Mouse (Mus musculus): ENCODE results near the gene Scn1b. TPM values are rescaled to one million over a fixed set of nuclear protein-coding genes. Genes with fewer than 3 reads are reported as not detected.

Scn1b gene
- polyA plus RNA-seq, 1 experiment from 2014 or later = 3.0 TPM

- Histone ChIP-seq H3K4me1 (ENCODE audit: control insufficient read depth, insufficient read depth, low read length) (no peaks in the 10 kb centered on the region), H3K4me2 (no peak overlapping the region), H3K27me3 (ENCODE audit: control insufficient read depth, insufficient read depth, low read length) (no peaks in the 10 kb centered on the region; the same call in 1 of the 2 replicates), H3K9ac (ENCODE audit: low read depth, low read length) (no peak overlapping the region), H3K36me3 (ENCODE audit: control insufficient read depth, insufficient read depth, low read length) (no peaks in the 10 kb centered on the region), H3K27ac (ENCODE audit: low read depth, low read length) (no peak overlapping the region), H3K9me3 (replicated peaks; ENCODE audit: control insufficient read depth, low read length) (no peaks in the 10 kb centered on the region), H3K4me3 (ENCODE audit: low read depth, low read length) (no peak overlapping the region)
- ATAC-seq (replicated peaks; ENCODE audit: insufficient number of reproducible peaks, low FRiP score, low TSS enrichment) = no peak
These were observed 44.7 kb downstream of the Scn1b start for GRCm38 (mm10) chr7:31082106-31082505.

GRCm38 (mm10) chr7:31081106-31081505, 45.7 kb downstream of the Scn1b start:
- Histone ChIP-seq H3K4me3 (ENCODE audit: low read depth, low read length) (no peak overlapping the region), H3K4me1 (ENCODE audit: control insufficient read depth, insufficient read depth, low read length) (no peaks in the 10 kb centered on the region), H3K9ac (ENCODE audit: low read depth, low read length) (no peak overlapping the region), H3K9me3 (replicated peaks; ENCODE audit: control insufficient read depth, low read length) (no peaks in the 10 kb centered on the region), H3K4me2 (no peak overlapping the region), H3K36me3 (ENCODE audit: control insufficient read depth, insufficient read depth, low read length) (no peaks in the 10 kb centered on the region), H3K27me3 (ENCODE audit: control insufficient read depth, insufficient read depth, low read length) (no peaks in the 10 kb centered on the region; the same call in 1 of the 2 replicates), H3K27ac (ENCODE audit: low read depth, low read length) (no peak overlapping the region)
- 37% methylated on average over 1 of the region's 1 CpGs for WGBS (ENCODE audit: insufficient replicate concordance)
- ATAC-seq (replicated peaks; ENCODE audit: insufficient number of reproducible peaks, low FRiP score, low TSS enrichment) = no peak

GRCm38 (mm10) chr7:31080611-31081010, 46.2 kb downstream of the Scn1b start:
- no peaks in the 10 kb centered on the region for H3K36me3 ChIP-seq (ENCODE audit: control insufficient read depth, insufficient read depth, low read length)
- no peak overlapping the region for H3K9ac ChIP-seq (ENCODE audit: low read depth, low read length)
- H3K27ac ChIP-seq (ENCODE audit: low read depth, low read length) = no peak overlapping the region
- WGBS (ENCODE audit: insufficient replicate concordance) = 56% methylated on average over 3 of the region's 3 CpGs
- no peaks in the 10 kb centered on the region for H3K9me3 ChIP-seq (replicated peaks; ENCODE audit: control insufficient read depth, low read length)
- H3K27me3 ChIP-seq (ENCODE audit: control insufficient read depth, insufficient read depth, low read length) = no peaks in the 10 kb centered on the region; the same call in 1 of the 2 replicates
- H3K4me3 ChIP-seq (ENCODE audit: low read depth, low read length) = no peak overlapping the region
- ATAC-seq (replicated peaks; ENCODE audit: insufficient number of reproducible peaks, low FRiP score, low TSS enrichment) = no peak
- no peak overlapping the region for H3K4me2 ChIP-seq
- H3K4me1 ChIP-seq (ENCODE audit: control insufficient read depth, insufficient read depth, low read length) = no peaks in the 10 kb centered on the region

GRCm38 (mm10) chr7:31079670-31080069, 47.1 kb downstream of the Scn1b start:
- no peak for ATAC-seq (replicated peaks; ENCODE audit: insufficient number of reproducible peaks, low FRiP score, low TSS enrichment)
- Histone ChIP-seq H3K9me3 (replicated peaks; ENCODE audit: control insufficient read depth, low read length) (no peaks in the 10 kb centered on the region), H3K4me1 (ENCODE audit: control insufficient read depth, insufficient read depth, low read length) (no peaks in the 10 kb centered on the region), H3K27me3 (ENCODE audit: control insufficient read depth, insufficient read depth, low read length) (no peaks in the 10 kb centered on the region; the same call in 1 of the 2 replicates), H3K4me2 (no peak overlapping the region), H3K36me3 (ENCODE audit: control insufficient read depth, insufficient read depth, low read length) (no peaks in the 10 kb centered on the region), H3K4me3 (ENCODE audit: low read depth, low read length) (no peak overlapping the region), H3K9ac (ENCODE audit: low read depth, low read length) (no peak overlapping the region), H3K27ac (ENCODE audit: low read depth, low read length) (no peak overlapping the region)
- 87% methylated on average over 8 of the region's 8 CpGs for WGBS (ENCODE audit: insufficient replicate concordance)

- H3K4me3 ChIP-seq (ENCODE audit: low read depth, low read length) = no peak overlapping the region
- no peak overlapping the region for H3K4me2 ChIP-seq
- ATAC-seq (replicated peaks; ENCODE audit: insufficient number of reproducible peaks, low FRiP score, low TSS enrichment) = 0 out of 2 replicates have a peak, but pooled peaks have one; percentile 25
- no peaks in the 10 kb centered on the region for H3K36me3 ChIP-seq (ENCODE audit: control insufficient read depth, insufficient read depth, low read length)
- no peaks in the 10 kb centered on the region; the same call in 1 of the 2 replicates for H3K27me3 ChIP-seq (ENCODE audit: control insufficient read depth, insufficient read depth, low read length)
- 32% methylated on average over 5 of the region's 5 CpGs for WGBS (ENCODE audit: insufficient replicate concordance)
- no peaks in the 10 kb centered on the region for H3K9me3 ChIP-seq (replicated peaks; ENCODE audit: control insufficient read depth, low read length)
- no peaks in the 10 kb centered on the region for H3K4me1 ChIP-seq (ENCODE audit: control insufficient read depth, insufficient read depth, low read length)
- H3K27ac ChIP-seq (ENCODE audit: low read depth, low read length) = no peak overlapping the region
- H3K9ac ChIP-seq (ENCODE audit: low read depth, low read length) = no peak overlapping the region
These were observed 48.8 kb downstream of the Scn1b start for GRCm38 (mm10) chr7:31077885-31078445.

- Histone ChIP-seq H3K4me1 (ENCODE audit: control insufficient read depth, insufficient read depth, low read length) (no peaks in the 10 kb centered on the region), H3K9ac (ENCODE audit: low read depth, low read length) (no peak overlapping the region), H3K36me3 (ENCODE audit: control insufficient read depth, insufficient read depth, low read length) (no peaks in the 10 kb centered on the region), H3K27me3 (ENCODE audit: control insufficient read depth, insufficient read depth, low read length) (no peaks in the 10 kb centered on the region; the same call in 1 of the 2 replicates), H3K4me3 (ENCODE audit: low read depth, low read length) (no peak overlapping the region), H3K9me3 (replicated peaks; ENCODE audit: control insufficient read depth, low read length) (no peaks in the 10 kb centered on the region), H3K4me2 (no peak overlapping the region), H3K27ac (ENCODE audit: low read depth, low read length) (no peak overlapping the region)
- no peak for ATAC-seq (replicated peaks; ENCODE audit: insufficient number of reproducible peaks, low FRiP score, low TSS enrichment)
- WGBS (ENCODE audit: insufficient replicate concordance) = 56% methylated on average over 6 of the region's 6 CpGs
These were observed 49.3 kb downstream of the Scn1b start for GRCm38 (mm10) chr7:31077470-31077869.

GRCm38 (mm10) chr7:31076492-31076891, 50.3 kb downstream of the Scn1b start, which contains the start of gene Fxyd3:
TSS of gene Fxyd3 (minus strand) at chr7:31076704.
- 43% methylated on average over 5 of the region's 5 CpGs for WGBS (ENCODE audit: insufficient replicate concordance)
- H3K27me3 ChIP-seq (ENCODE audit: control insufficient read depth, insufficient read depth, low read length) = no peaks in the 10 kb centered on the region; the same call in 1 of the 2 replicates
- ATAC-seq (replicated peaks; ENCODE audit: insufficient number of reproducible peaks, low FRiP score, low TSS enrichment) = no peak
- no peak within 1 kb of the TSS for H3K4me3 ChIP-seq (ENCODE audit: low read depth, low read length)
- H3K9me3 ChIP-seq (replicated peaks; ENCODE audit: control insufficient read depth, low read length) = no peaks in the 10 kb centered on the region
- no peak within 1 kb of the TSS for H3K9ac ChIP-seq (ENCODE audit: low read depth, low read length)
- no peaks in the 10 kb centered on the region for H3K4me1 ChIP-seq (ENCODE audit: control insufficient read depth, insufficient read depth, low read length)
- no peak within 1 kb of the TSS for H3K27ac ChIP-seq (ENCODE audit: low read depth, low read length)
- H3K4me2 ChIP-seq = no peak within 1 kb of the TSS
- no peaks in the 10 kb centered on the region for H3K36me3 ChIP-seq (ENCODE audit: control insufficient read depth, insufficient read depth, low read length)

- 76% methylated on average over 5 of the region's 5 CpGs for WGBS (ENCODE audit: insufficient replicate concordance)
- Histone ChIP-seq H3K4me3 (ENCODE audit: low read depth, low read length) (no peak overlapping the region), H3K27me3 (ENCODE audit: control insufficient read depth, insufficient read depth, low read length) (peaks cover 2% of the 10 kb centered on the region; the same call in 1 of the 2 replicates), H3K4me2 (no peak overlapping the region), H3K27ac (ENCODE audit: low read depth, low read length) (no peak overlapping the region), H3K9me3 (replicated peaks; ENCODE audit: control insufficient read depth, low read length) (no peaks in the 10 kb centered on the region), H3K4me1 (ENCODE audit: control insufficient read depth, insufficient read depth, low read length) (no peaks in the 10 kb centered on the region; the same call in 1 of the 2 replicates), H3K9ac (ENCODE audit: low read depth, low read length) (no peak overlapping the region), H3K36me3 (ENCODE audit: control insufficient read depth, insufficient read depth, low read length) (no peaks in the 10 kb centered on the region)
- ATAC-seq (replicated peaks; ENCODE audit: insufficient number of reproducible peaks, low FRiP score, low TSS enrichment) = no peak
These were observed 52.1 kb downstream of the Scn1b start for GRCm38 (mm10) chr7:31074713-31075069.

- Histone ChIP-seq H3K36me3 (ENCODE audit: control insufficient read depth, insufficient read depth, low read length) (no peaks in the 10 kb centered on the region), H3K4me3 (ENCODE audit: low read depth, low read length) (no peak overlapping the region)
- WGBS (ENCODE audit: insufficient replicate concordance) = 75% methylated on average over 7 of the region's 7 CpGs
These were observed 52.6 kb downstream of the Scn1b start for GRCm38 (mm10) chr7:31074061-31074712.

More at GRCm38 (mm10) chr7:31074061-31074712, 52.6 kb downstream of the Scn1b start:
- H3K4me2 ChIP-seq = no peak overlapping the region
- peaks cover 2% of the 10 kb centered on the region; the same call in 1 of the 2 replicates for H3K27me3 ChIP-seq (ENCODE audit: control insufficient read depth, insufficient read depth, low read length)
- H3K9me3 ChIP-seq (replicated peaks; ENCODE audit: control insufficient read depth, low read length) = no peaks in the 10 kb centered on the region
- H3K27ac ChIP-seq (ENCODE audit: low read depth, low read length) = no peak overlapping the region
- H3K4me1 ChIP-seq (ENCODE audit: control insufficient read depth, insufficient read depth, low read length) = no peaks in the 10 kb centered on the region; the same call in 1 of the 2 replicates
- ATAC-seq (replicated peaks; ENCODE audit: insufficient number of reproducible peaks, low FRiP score, low TSS enrichment) = no peak
- H3K9ac ChIP-seq (ENCODE audit: low read depth, low read length) = no peak overlapping the region

Measured in heart, embryonic 11.5 days (tissue).